Mouse (Mus musculus) liver, embryonic 14.5 days (tissue): ENCODE data around the gene Ralgps2.

Experiments
- CTCF ChIP-seq: IDR thresholded peaks from 2 replicates; pipeline ENCODE4 v1.5.1; 2016; ENCODE audit warnings: antibody characterized with exemption, low read depth, control low read depth
- EP300 ChIP-seq: IDR thresholded peaks from 2 replicates; pipeline ENCODE4 v1.6.1; 2016; ENCODE audit warnings: antibody characterized with exemption, low read depth

- no peak for TF ChIP-seq CTCF
- no peak for TF ChIP-seq EP300
Measured at GRCm38 (mm10) chr1:156901689-156902088, 37.7 kb downstream of the Ralgps2 start.
